Mouse (Mus musculus) heart, adult 2 months (tissue): ENCODE measurements around the gene 0610009B22Rik.

ENCODE experiments used
- CTCF ChIP-seq: fragments of 200-600 bp; IDR thresholded peaks from 2 replicates; pipeline ENCODE4 v1.8.1; 2022; ENCODE audit warnings: antibody characterized with exemption, mild to moderate bottlenecking, moderate library complexity
- EP300 ChIP-seq: fragments of 200-500 bp; IDR thresholded peaks from 2 replicates; pipeline ENCODE4 v1.6.1; 2011; ENCODE audit warnings: low read depth, low read length, control low read depth; ENCODE audit not compliant: insufficient read depth
- POLR2A ChIP-seq: fragments of 200-500 bp; IDR thresholded peaks from 2 replicates; pipeline ENCODE4 v1.6.1; 2011; ENCODE audit warnings: mild to moderate bottlenecking, low read depth, low read length, control low read depth; ENCODE audit not compliant: insufficient read depth

DNA sequence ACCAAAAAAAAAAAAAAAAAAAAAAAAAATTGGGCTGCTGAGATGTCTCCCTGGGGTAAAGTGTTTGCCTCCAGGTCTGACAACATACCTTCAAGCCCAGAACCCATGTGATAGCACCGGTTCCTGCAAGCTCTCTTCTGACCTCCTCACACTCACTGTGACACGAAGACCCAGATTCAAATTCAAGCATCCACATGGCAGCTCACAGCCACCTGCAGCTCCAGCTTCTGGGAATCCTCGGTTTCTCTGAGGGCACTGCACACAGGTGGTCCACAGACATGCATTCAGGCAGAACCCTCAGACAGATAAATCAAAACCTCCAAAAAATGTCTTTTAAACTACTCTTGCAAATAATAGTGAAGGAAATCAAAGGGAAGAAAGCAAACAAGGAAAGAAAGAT lies 9.2 kb downstream of the 0610009B22Rik start:
- TF ChIP-seq POLR2A (no peak), EP300 (no peak), CTCF (no peak)
